Mouse (Mus musculus): ENCODE measurements around the gene Psmb6.

GRCm38 (mm10) chr11:70513520-70513919 is 11.6 kb upstream of the Psmb6 start:
- no peak for TF ChIP-seq CTCF (IDR thresholded peaks at IDR 0.05; ENCODE audit: insufficient read depth, low read length)
- no peak for TF ChIP-seq POLR2A (IDR thresholded peaks at IDR 0.05; ENCODE audit: borderline replicate concordance, extremely low read depth, low read depth, low read length)
